Mouse (Mus musculus) forebrain, embryonic 12.5 days (tissue): ENCODE measurements around the gene Gm9789. TPM values are rescaled to one million over a fixed set of nuclear protein-coding genes. Genes with fewer than 3 reads are reported as not detected.
"Not testable (repeated sequence)": the region's sequence is repeated elsewhere in the genome, so short reads cannot be mapped to it uniquely, and the experiment has no call there.

Experiments used
- ATAC-seq: fragments of 200-750 bp; cut with Nextera tagmentation; 2 replicates; pipeline ENCODE4 v1.8.0; 2017; ENCODE audit warnings: moderate TSS enrichment; ENCODE audit not compliant: low FRiP score
- H3K27ac ChIP-seq: fragments of 300-500 bp; sonication (generic); 2 replicates; pipeline ENCODE4 v1.5.1; 2016; ENCODE audit warnings: mild to moderate bottlenecking
- H3K27me3 ChIP-seq: fragments of 300-500 bp; sonication (generic); 2 replicates; pipeline ENCODE4 v1.6.1; 2016; ENCODE audit warnings: mild to moderate bottlenecking
- H3K36me3 ChIP-seq: fragments of 300-500 bp; sonication (generic); replicated peaks from 2 replicates; pipeline ENCODE4 v1.6.1; 2016; ENCODE audit warnings: mild to moderate bottlenecking
- H3K4me1 ChIP-seq: fragments of 300-500 bp; sonication (generic); 2 replicates; pipeline ENCODE4 v1.6.1; 2016
- H3K4me2 ChIP-seq: fragments of 300-500 bp; sonication (generic); 2 replicates; pipeline ENCODE4 v1.6.1; 2016; ENCODE audit warnings: mild to moderate bottlenecking, moderate library complexity
- H3K4me3 ChIP-seq: fragments of 300-500 bp; sonication (generic); replicated peaks from 2 replicates; pipeline ENCODE4 v1.5.1; 2016; ENCODE audit warnings: mild to moderate bottlenecking
- H3K9ac ChIP-seq: fragments of 300-500 bp; sonication (generic); 2 replicates; pipeline ENCODE4 v1.6.1; 2016; ENCODE audit warnings: mild to moderate bottlenecking
- H3K9me3 ChIP-seq: fragments of 300-500 bp; sonication (generic); 2 replicates; pipeline ENCODE4 v1.6.1; 2016
- WGBS: fragments of 180-500 bp; shearing (Covaris S2); methylation state at CpG from one replicate; pipeline ENCODE4 v1.1.7; 2016; 5-methylcytosine and 5-hydroxymethylcytosine counted together
- polyA plus RNA-seq: library from polyadenylated mRNA; unstranded; fragments of >200 nt; fragmentation: Nextera tagmentation; extraction: Ambion mirVana; gene quantifications from 2 replicates; pipeline ENCODE4 v1.2.1, GENCODE M21; 2016

Gm9789 gene
- polyA plus RNA-seq, result not detected in 2 replicates

DNA sequence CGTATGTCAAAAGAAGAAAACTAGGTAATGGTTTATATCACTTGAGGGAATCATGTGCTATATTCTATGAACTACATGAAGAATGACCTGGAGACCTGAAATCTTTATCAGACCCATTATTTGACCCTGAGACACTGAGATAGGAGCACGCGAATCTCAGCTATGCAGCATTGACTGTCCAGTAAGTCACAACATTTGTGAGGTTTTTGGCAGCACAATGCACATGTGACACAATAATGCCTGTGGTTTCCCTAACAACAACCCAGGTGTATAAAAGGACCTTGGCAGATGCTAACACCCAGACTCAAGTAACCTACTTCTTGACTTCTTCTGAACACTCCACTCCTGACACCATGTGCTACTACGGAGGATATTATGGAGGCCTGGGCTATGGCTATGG lies at the start of gene Gm9789:
Gm9789 (plus strand) TSS at position 301 of the 400 bp plus-strand sequence.
- H3K9ac ChIP-seq, result no peak within 1 kb of the TSS
- H3K4me3 ChIP-seq, result no peak within 1 kb of the TSS
- 91% methylated on average over 4 of the region's 4 CpGs for WGBS
- H3K27me3 ChIP-seq, result no peaks in the 10 kb centered on the region
- no peaks in the 10 kb centered on the region for H3K4me1 ChIP-seq
- no peak within 1 kb of the TSS for H3K4me2 ChIP-seq
- no peak within 1 kb of the TSS for H3K27ac ChIP-seq
- no peaks in the 10 kb centered on the region for H3K36me3 ChIP-seq
- no peak for ATAC-seq
- no peaks in the 10 kb centered on the region for H3K9me3 ChIP-seq

DNA sequence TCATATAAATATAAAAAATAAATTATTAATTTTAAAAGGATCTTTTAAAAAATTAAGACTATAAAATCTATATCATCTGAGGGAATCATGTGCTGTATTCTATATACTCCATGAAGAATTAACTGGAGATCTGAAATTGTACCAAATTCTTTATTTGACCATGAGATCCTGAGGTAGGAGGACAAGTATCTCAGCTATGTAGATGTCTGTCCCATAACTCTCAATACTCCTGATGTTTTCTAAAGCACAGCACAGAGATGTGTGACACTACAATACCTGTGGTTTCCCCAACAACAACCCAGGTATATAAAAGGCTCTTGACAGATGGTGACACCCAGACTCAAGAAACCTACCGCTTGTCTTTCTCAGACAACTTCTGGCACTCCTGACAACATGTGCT lies 17.2 kb upstream of the Gm9789 start, which contains the start of gene Gm6358:
Gm6358 (plus strand) TSS at position 301 of the 400 bp plus-strand sequence.
- no peak for ATAC-seq
- Histone ChIP-seq H3K36me3 (no peaks in the 10 kb centered on the region), H3K4me2 (no peak within 1 kb of the TSS), H3K4me1 (no peaks in the 10 kb centered on the region), H3K27me3 (no peaks in the 10 kb centered on the region), H3K27ac (no peak within 1 kb of the TSS), H3K9me3 (no peaks in the 10 kb centered on the region), H3K4me3 (no peak within 1 kb of the TSS), H3K9ac (no peak within 1 kb of the TSS)
- WGBS, result 88% methylated on average over 1 of the region's 1 CpGs

DNA sequence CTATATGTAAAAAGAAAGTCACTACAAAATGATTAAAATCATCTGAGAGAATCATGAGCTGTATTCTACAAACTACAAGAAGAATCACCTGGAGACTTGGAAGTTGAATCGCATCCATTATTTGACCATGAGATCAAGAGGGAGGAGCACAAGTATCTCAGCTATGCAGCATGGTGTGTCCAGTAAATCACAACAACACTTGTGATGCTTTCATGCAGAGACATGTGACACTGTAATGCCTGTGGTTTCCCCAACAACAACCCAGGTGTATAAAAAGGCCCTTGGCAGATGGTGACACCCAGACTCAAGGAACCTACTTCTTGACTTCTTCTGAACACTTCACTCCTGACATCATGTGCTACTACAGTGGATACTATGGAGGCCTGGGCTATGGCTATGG lies 7.0 kb upstream of the Gm9789 start, which contains the start of gene Gm10061:
Gm10061 (plus strand) TSS at position 301 of the 400 bp plus-strand sequence.
- H3K9me3 ChIP-seq, result no peaks in the 10 kb centered on the region
- H3K4me2 ChIP-seq, result no peak within 1 kb of the TSS
- no peak for ATAC-seq
- H3K27ac ChIP-seq, result no peak within 1 kb of the TSS
- H3K4me1 ChIP-seq, result no peaks in the 10 kb centered on the region
- H3K4me3 ChIP-seq, result no peak within 1 kb of the TSS
- H3K27me3 ChIP-seq, result no peaks in the 10 kb centered on the region
- H3K9ac ChIP-seq, result no peak within 1 kb of the TSS
- 94% methylated on average over 1 of the region's 1 CpGs for WGBS
- H3K36me3 ChIP-seq, result no peaks in the 10 kb centered on the region

DNA sequence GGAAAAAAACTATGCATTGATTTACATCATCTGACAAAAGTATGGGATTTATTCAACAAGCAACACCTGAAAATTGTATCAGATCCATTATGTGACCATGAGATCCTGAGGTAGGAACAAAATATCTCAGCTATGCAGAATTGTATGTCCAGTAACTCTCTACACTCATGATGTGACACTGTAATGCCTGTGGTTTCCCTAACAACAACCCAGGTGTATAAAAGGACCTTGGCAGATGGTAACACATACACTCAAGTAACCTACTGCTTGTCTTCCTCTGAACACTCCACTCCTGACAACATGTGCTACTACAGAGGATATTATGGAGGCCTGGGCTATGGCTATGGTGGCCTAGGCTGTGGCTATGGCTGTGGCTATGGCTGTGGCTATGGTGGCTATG lies 11.4 kb downstream of the Gm9789 start, which contains the start of gene Gm7735:
Gm7735 (plus strand) TSS at position 301 of the 400 bp plus-strand sequence.
- not testable (repeated sequence) for ATAC-seq, H3K4me3 ChIP-seq, H3K4me1 ChIP-seq, H3K4me2 ChIP-seq, H3K9me3 ChIP-seq, H3K27me3 ChIP-seq, H3K36me3 ChIP-seq, H3K9ac ChIP-seq, H3K27ac ChIP-seq

DNA sequence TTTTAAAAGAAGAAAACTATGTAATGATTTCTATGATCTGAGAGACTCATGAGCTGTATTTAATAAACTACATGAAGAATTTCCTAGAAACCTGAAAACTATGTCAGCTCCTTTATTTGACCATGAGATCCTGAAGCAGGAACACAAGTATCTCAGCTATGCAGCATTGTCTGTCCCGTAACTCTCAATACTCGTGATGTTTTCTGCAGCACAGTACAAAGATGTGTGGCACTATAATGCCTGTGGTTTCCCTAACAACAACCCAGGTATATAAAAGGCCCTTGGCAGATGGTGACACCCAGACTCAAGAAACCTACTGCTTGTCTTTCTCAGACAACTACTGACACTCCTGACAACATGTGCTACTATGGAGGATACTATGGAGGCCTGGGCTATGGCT lies 16.7 kb downstream of the Gm9789 start, which contains the start of gene 1110057P08Rik:
1110057P08Rik (plus strand) TSS at position 301 of the 400 bp plus-strand sequence.
- no peak within 1 kb of the TSS for H3K4me2 ChIP-seq
- no peaks in the 10 kb centered on the region for H3K9me3 ChIP-seq
- no peak for ATAC-seq
- no peaks in the 10 kb centered on the region for H3K27me3 ChIP-seq
- H3K36me3 ChIP-seq, result no peaks in the 10 kb centered on the region
- no peak within 1 kb of the TSS for H3K9ac ChIP-seq
- no peak within 1 kb of the TSS for H3K4me3 ChIP-seq
- WGBS, result 86% methylated on average over 2 of the region's 2 CpGs
- no peaks in the 10 kb centered on the region for H3K4me1 ChIP-seq
- H3K27ac ChIP-seq, result no peak within 1 kb of the TSS

DNA sequence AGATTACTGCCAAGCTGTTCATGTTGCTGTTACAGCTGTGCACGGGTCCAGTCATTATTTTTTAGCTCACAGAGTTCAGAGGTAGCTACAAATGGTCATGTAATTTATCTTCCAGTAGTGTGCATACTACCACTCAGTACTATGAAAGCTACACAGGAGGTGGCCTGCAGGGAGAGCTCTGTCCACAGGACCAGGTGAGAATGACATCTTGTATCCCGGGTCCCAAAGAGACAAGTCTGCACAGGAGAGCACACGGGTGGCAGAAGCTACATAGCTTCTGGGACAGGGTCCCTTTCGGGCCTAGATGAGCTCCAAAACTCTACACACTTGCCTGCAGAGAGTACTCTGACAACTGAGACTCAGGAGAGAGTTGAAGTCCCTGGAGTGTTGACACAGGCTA lies 30.9 kb downstream of the Gm9789 start:
- H3K9me3 ChIP-seq, result no peaks in the 10 kb centered on the region
- H3K27me3 ChIP-seq, result no peaks in the 10 kb centered on the region
- no peak overlapping the region for H3K4me2 ChIP-seq
- no peak overlapping the region for H3K27ac ChIP-seq
- 86% methylated on average over 4 of the region's 4 CpGs for WGBS
- no peaks in the 10 kb centered on the region for H3K4me1 ChIP-seq
- H3K36me3 ChIP-seq, result no peaks in the 10 kb centered on the region
- no peak for ATAC-seq
- no peak overlapping the region for H3K4me3 ChIP-seq
- no peak overlapping the region for H3K9ac ChIP-seq

DNA sequence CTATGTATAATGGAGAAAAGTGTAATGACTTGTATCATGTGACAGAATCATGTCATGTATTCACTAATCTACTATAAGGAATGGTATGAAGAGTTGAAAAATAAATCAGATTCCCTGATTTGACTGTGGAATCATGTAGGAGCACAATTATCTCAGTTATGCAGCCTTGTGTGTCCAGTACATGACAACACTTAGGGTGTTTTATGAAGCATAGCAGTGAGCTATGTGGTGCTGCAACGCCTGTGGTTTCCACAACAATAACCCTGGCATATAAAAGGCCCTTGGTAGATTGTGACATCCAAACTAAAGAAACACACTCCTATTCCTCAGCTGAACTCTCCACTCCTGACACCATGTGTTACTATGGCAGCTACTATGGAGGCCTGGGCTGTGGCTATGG lies 47.8 kb downstream of the Gm9789 start, which contains the start of gene Krtap20-2:
Krtap20-2 (plus strand) TSS at position 301 of the 400 bp plus-strand sequence.
- H3K9me3 ChIP-seq, result no peaks in the 10 kb centered on the region
- H3K36me3 ChIP-seq, result no peaks in the 10 kb centered on the region
- H3K4me2 ChIP-seq, result no peak within 1 kb of the TSS
- H3K4me3 ChIP-seq, result no peak within 1 kb of the TSS
- H3K4me1 ChIP-seq, result no peaks in the 10 kb centered on the region
- 77% methylated on average over 1 of the region's 1 CpGs for WGBS
- no peak within 1 kb of the TSS for H3K27ac ChIP-seq
- H3K27me3 ChIP-seq, result no peaks in the 10 kb centered on the region
- H3K9ac ChIP-seq, result no peak within 1 kb of the TSS
- ATAC-seq, result no peak

Other genes with a start within 250 kb of the Gm9789 start
- not detected in 2 replicates for gene Krtap19-9b, start 225.7 kb upstream of the Gm9789 start, polyA plus RNA-seq
- gene Krtap16-3, start 195.1 kb upstream of the Gm9789 start, polyA plus RNA-seq, result not detected in 2 replicates
- gene Krtap22-2, start 147.2 kb upstream of the Gm9789 start, polyA plus RNA-seq, result not detected in 2 replicates
- not detected in 2 replicates for gene Gm10229, start 142.7 kb upstream of the Gm9789 start, polyA plus RNA-seq
- gene Krtap6-1, start 126.3 kb upstream of the Gm9789 start, polyA plus RNA-seq, result not detected in 2 replicates
- gene Gm10228, start 116.5 kb upstream of the Gm9789 start, polyA plus RNA-seq, result not detected in 2 replicates
- not detected in 2 replicates for gene Krtap6-5, start 110.1 kb upstream of the Gm9789 start, polyA plus RNA-seq
- not detected in 2 replicates for gene 1110025L11Rik, start 94.0 kb upstream of the Gm9789 start, polyA plus RNA-seq
- not detected in 2 replicates for gene Krtap6-3, start 73.9 kb upstream of the Gm9789 start, polyA plus RNA-seq
- gene Gm6358, start 17.1 kb upstream of the Gm9789 start, polyA plus RNA-seq, result not detected in 2 replicates
- gene Gm10061, start 6.9 kb upstream of the Gm9789 start, polyA plus RNA-seq, result not detected in 2 replicates
- not detected in 2 replicates for gene Gm7735, start 11.5 kb downstream of the Gm9789 start, polyA plus RNA-seq
- not detected in 2 replicates for gene 1110057P08Rik, start 16.8 kb downstream of the Gm9789 start, polyA plus RNA-seq
- not detected in 2 replicates for gene Krtap20-2, start 47.9 kb downstream of the Gm9789 start, polyA plus RNA-seq
- not detected in 2 replicates for gene Krtap21-1, start 245.9 kb downstream of the Gm9789 start, polyA plus RNA-seq